Mouse (Mus musculus) hindbrain, embryonic 12.5 days (tissue): Measurements from ENCODE around the gene Coro2a. TPM values are rescaled to one million over a fixed set of nuclear protein-coding genes. Genes with fewer than 3 reads are reported as not detected.

Experiments
- ATAC-seq: fragments of 200-750 bp; cut with Nextera tagmentation; 2 replicates; pipeline ENCODE4 v1.8.0; 2017; ENCODE audit warnings: moderate TSS enrichment; ENCODE audit not compliant: low FRiP score
- H3K27ac ChIP-seq: fragments of 300-500 bp; sonication (generic); 2 replicates; pipeline ENCODE4 v1.5.1; 2016; ENCODE audit warnings: mild to moderate bottlenecking
- H3K27me3 ChIP-seq: fragments of 300-500 bp; sonication (generic); 2 replicates; pipeline ENCODE4 v1.6.1; 2016; ENCODE audit warnings: mild to moderate bottlenecking
- H3K36me3 ChIP-seq: fragments of 300-500 bp; sonication (generic); 2 replicates; pipeline ENCODE4 v1.6.1; 2016; ENCODE audit warnings: mild to moderate bottlenecking
- H3K4me1 ChIP-seq: fragments of 300-500 bp; sonication (generic); 2 replicates; pipeline ENCODE4 v1.6.1; 2016
- H3K4me2 ChIP-seq: fragments of 300-500 bp; sonication (generic); replicated peaks from 2 replicates; pipeline ENCODE4 v1.6.1; 2016; ENCODE audit warnings: mild to moderate bottlenecking
- H3K4me3 ChIP-seq: fragments of 300-500 bp; sonication (generic); 2 replicates; pipeline ENCODE4 v1.5.1; 2016; ENCODE audit warnings: mild to moderate bottlenecking
- H3K9ac ChIP-seq: fragments of 300-500 bp; sonication (generic); 2 replicates; pipeline ENCODE4 v1.6.1; 2016; ENCODE audit warnings: mild to moderate bottlenecking, moderate library complexity
- H3K9me3 ChIP-seq: fragments of 300-500 bp; sonication (generic); replicated peaks from 2 replicates; pipeline ENCODE4 v1.6.1; 2016; ENCODE audit warnings: mild to moderate bottlenecking
- WGBS: fragments of 180-500 bp; shearing (Covaris S2); methylation state at CpG from one replicate; pipeline ENCODE4 v1.1.7; 2016; 5-methylcytosine and 5-hydroxymethylcytosine counted together
- polyA plus RNA-seq: library from polyadenylated mRNA; unstranded; fragments of >200 nt; fragmentation: Nextera tagmentation; extraction: Ambion mirVana; gene quantifications from 2 replicates; pipeline ENCODE4 v1.2.1, GENCODE M21; 2016

The Coro2a gene
- polyA plus RNA-seq, 1 experiment from 2014 or later = 7.0 TPM

DNA sequence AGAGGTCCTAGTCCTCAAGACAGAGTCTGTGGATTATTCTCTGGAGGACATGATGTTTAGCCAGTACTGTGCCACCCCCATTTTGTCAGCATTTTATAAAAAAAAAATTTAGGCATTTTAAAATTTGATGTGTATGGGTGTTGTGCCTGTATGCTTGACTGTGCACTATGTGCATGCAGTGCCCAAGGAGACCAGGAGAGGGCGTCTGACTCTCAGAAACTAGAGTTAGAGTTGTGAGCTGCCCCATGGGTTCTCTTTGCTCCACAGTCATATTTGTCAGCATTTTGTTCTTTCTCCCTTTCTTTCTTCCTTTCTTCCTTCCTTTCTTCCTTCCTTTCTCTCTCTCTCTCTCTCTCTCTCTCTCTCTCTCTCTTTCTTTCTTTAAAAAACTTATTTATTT is 57.7 kb downstream of the Coro2a start:
- WGBS = 32% methylated on average over 1 of the region's 1 CpGs
- Histone ChIP-seq H3K4me2 (no peak overlapping the region), H3K9ac (no peak overlapping the region), H3K36me3 (no peaks in the 10 kb centered on the region), H3K9me3 (no peaks in the 10 kb centered on the region), H3K27me3 (peaks cover 4% of the 10 kb centered on the region; the same call in 1 of the 2 replicates), H3K27ac (no peak overlapping the region), H3K4me1 (peaks cover 11% of the 10 kb centered on the region), H3K4me3 (no peak overlapping the region)
- no peak for ATAC-seq

GRCm38 (mm10) chr4:46543366-46544050 is 58.5 kb downstream of the Coro2a start:
- H3K9ac ChIP-seq = no peak overlapping the region
- no peaks in the 10 kb centered on the region for H3K36me3 ChIP-seq
- no peak overlapping the region for H3K4me3 ChIP-seq
- ATAC-seq = no peak
- no peak overlapping the region for H3K4me2 ChIP-seq
- WGBS = 93% methylated on average over 13 of the region's 13 CpGs
- peaks cover 6% of the 10 kb centered on the region for H3K27me3 ChIP-seq
- no peak overlapping the region for H3K27ac ChIP-seq
- H3K4me1 ChIP-seq = peaks cover 11% of the 10 kb centered on the region
- no peaks in the 10 kb centered on the region for H3K9me3 ChIP-seq

- Histone ChIP-seq H3K27ac (no peak overlapping the region), H3K9ac (no peak overlapping the region), H3K27me3 (peaks cover 21% of the 10 kb centered on the region), H3K9me3 (no peaks in the 10 kb centered on the region), H3K4me1 (peaks cover 7% of the 10 kb centered on the region), H3K4me2 (no peak overlapping the region), H3K4me3 (no peak overlapping the region), H3K36me3 (no peaks in the 10 kb centered on the region)
- no peak for ATAC-seq
- WGBS = 34% methylated on average over 9 of the region's 9 CpGs
Measured at GRCm38 (mm10) chr4:46541707-46542106, 60.3 kb downstream of the Coro2a start.

GRCm38 (mm10) chr4:46539167-46539566 is 62.8 kb downstream of the Coro2a start:
- no peaks in the 10 kb centered on the region for H3K9me3 ChIP-seq
- no peak for ATAC-seq
- 64% methylated on average over 9 of the region's 9 CpGs for WGBS
- no peak overlapping the region for H3K27ac ChIP-seq
- H3K4me1 ChIP-seq = peaks cover 17% of the 10 kb centered on the region
- H3K4me2 ChIP-seq = no peak overlapping the region
- H3K4me3 ChIP-seq = no peak overlapping the region
- peaks cover 42% of the 10 kb centered on the region for H3K27me3 ChIP-seq
- H3K36me3 ChIP-seq = no peaks in the 10 kb centered on the region
- H3K9ac ChIP-seq = no peak overlapping the region

- WGBS = under 1% methylated on average over 46 of the region's 46 CpGs
- peak within 1 kb of the TSS; percentile 66 for H3K4me2 ChIP-seq
- H3K9me3 ChIP-seq = no peaks in the 10 kb centered on the region
- peak; percentile 63; the same call in 1 of the 2 replicates for ATAC-seq
- H3K9ac ChIP-seq = peak within 1 kb of the TSS; percentile 46
- no peaks in the 10 kb centered on the region for H3K36me3 ChIP-seq
- peak within 1 kb of the TSS; percentile 43 for H3K4me3 ChIP-seq
- peaks cover 16% of the 10 kb centered on the region for H3K4me1 ChIP-seq
- H3K27ac ChIP-seq = no peak within 1 kb of the TSS
- H3K27me3 ChIP-seq = peaks cover 60% of the 10 kb centered on the region
Measured at GRCm38 (mm10) chr4:46535840-46536361, 66.1 kb downstream of the Coro2a start, which contains the start of gene Trim14. Gene Trim14 (minus strand): TSS chr4:46536141.

- ATAC-seq = peak; percentile 29; the same call in 1 of the 2 replicates
- Histone ChIP-seq H3K27ac (no peak overlapping the region), H3K9ac (peak overlapping the region; percentile 46; the same call in 1 of the 2 replicates), H3K9me3 (no peaks in the 10 kb centered on the region), H3K4me2 (peak overlapping the region; percentile 66), H3K36me3 (no peaks in the 10 kb centered on the region), H3K4me3 (peak overlapping the region; percentile 43), H3K4me1 (peaks cover 16% of the 10 kb centered on the region), H3K27me3 (peaks cover 60% of the 10 kb centered on the region)
- 8% methylated on average over 16 of the region's 16 CpGs for WGBS
Measured at GRCm38 (mm10) chr4:46535094-46535830, 66.7 kb downstream of the Coro2a start.

GRCm38 (mm10) chr4:46533934-46534720 is 67.9 kb downstream of the Coro2a start:
- peak overlapping the region; percentile 6 for H3K4me3 ChIP-seq
- H3K4me2 ChIP-seq = peak overlapping the region; percentile 42
- no peaks in the 10 kb centered on the region for H3K36me3 ChIP-seq
- no peaks in the 10 kb centered on the region for H3K9me3 ChIP-seq
- H3K4me1 ChIP-seq = peaks cover 16% of the 10 kb centered on the region
- no peak overlapping the region for H3K9ac ChIP-seq
- ATAC-seq = no peak
- no peak overlapping the region for H3K27ac ChIP-seq
- 11% methylated on average over 29 of the region's 29 CpGs for WGBS
- H3K27me3 ChIP-seq = peaks cover 60% of the 10 kb centered on the region

- Histone ChIP-seq H3K4me2 (no peak overlapping the region), H3K36me3 (no peaks in the 10 kb centered on the region), H3K9ac (no peak overlapping the region), H3K27me3 (peaks cover 52% of the 10 kb centered on the region), H3K27ac (no peak overlapping the region), H3K4me1 (peaks cover 16% of the 10 kb centered on the region), H3K4me3 (no peak overlapping the region), H3K9me3 (no peaks in the 10 kb centered on the region)
- no peak for ATAC-seq
- 85% methylated on average over 7 of the region's 7 CpGs for WGBS
Measured at GRCm38 (mm10) chr4:46532926-46533325, 69.1 kb downstream of the Coro2a start.

- Histone ChIP-seq H3K27ac (no peak overlapping the region), H3K9me3 (no peaks in the 10 kb centered on the region), H3K27me3 (peaks cover 48% of the 10 kb centered on the region), H3K4me1 (peaks cover 18% of the 10 kb centered on the region), H3K4me3 (no peak overlapping the region), H3K36me3 (no peaks in the 10 kb centered on the region), H3K9ac (no peak overlapping the region), H3K4me2 (no peak overlapping the region)
- ATAC-seq = no peak
- 85% methylated on average over 2 of the region's 2 CpGs for WGBS
Measured at GRCm38 (mm10) chr4:46532511-46532910, 69.5 kb downstream of the Coro2a start.

GRCm38 (mm10) chr4:46529722-46530121 is 72.3 kb downstream of the Coro2a start:
- peaks cover 29% of the 10 kb centered on the region for H3K27me3 ChIP-seq
- H3K9ac ChIP-seq = no peak overlapping the region
- H3K9me3 ChIP-seq = no peaks in the 10 kb centered on the region
- ATAC-seq = no peak
- H3K36me3 ChIP-seq = no peaks in the 10 kb centered on the region
- H3K4me3 ChIP-seq = no peak overlapping the region
- WGBS = 41% methylated on average over 7 of the region's 7 CpGs
- no peak overlapping the region for H3K4me2 ChIP-seq
- H3K27ac ChIP-seq = no peak overlapping the region
- H3K4me1 ChIP-seq = peaks cover 12% of the 10 kb centered on the region

DNA sequence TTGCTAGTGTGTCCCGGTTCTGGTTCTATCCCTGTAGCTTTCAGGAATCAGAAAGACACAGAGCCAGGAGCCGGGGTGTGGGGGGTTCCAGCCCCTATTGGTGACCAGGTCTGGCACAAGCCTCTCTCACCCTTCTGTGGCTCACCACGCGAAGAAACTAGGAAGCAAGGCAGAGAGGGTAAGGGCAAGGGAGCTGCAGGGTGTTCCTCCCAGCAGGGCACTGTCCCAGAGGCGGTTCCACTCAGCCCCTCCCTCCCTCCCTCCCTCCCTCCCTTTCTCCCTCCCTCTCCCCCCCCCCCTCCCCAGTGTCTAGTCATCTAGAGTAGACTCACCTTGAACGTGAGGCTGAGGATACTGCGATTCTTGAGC is 74.5 kb downstream of the Coro2a start:
- Histone ChIP-seq H3K4me1 (0 out of 2 replicates have a peak, but pooled peaks cover 4% of the 10 kb centered on the region), H3K4me2 (peak overlapping the region; percentile 49), H3K27ac (no peak overlapping the region), H3K9ac (peak overlapping the region; percentile 35; the same call in 1 of the 2 replicates), H3K4me3 (peak overlapping the region; percentile 22), H3K9me3 (no peaks in the 10 kb centered on the region), H3K36me3 (no peaks in the 10 kb centered on the region), H3K27me3 (peaks cover 9% of the 10 kb centered on the region)
- peak; percentile 50 for ATAC-seq
- 7% methylated on average over 7 of the region's 7 CpGs for WGBS
